Mouse (Mus musculus): ENCODE data around the gene Spata32. TPM values are rescaled to one million over a fixed set of nuclear protein-coding genes. Genes with fewer than 3 reads are reported as not detected.

Gene Spata32
- total RNA-seq, 2 experiments from 2014 or later, result 1.0 to 1.2 TPM

DNA sequence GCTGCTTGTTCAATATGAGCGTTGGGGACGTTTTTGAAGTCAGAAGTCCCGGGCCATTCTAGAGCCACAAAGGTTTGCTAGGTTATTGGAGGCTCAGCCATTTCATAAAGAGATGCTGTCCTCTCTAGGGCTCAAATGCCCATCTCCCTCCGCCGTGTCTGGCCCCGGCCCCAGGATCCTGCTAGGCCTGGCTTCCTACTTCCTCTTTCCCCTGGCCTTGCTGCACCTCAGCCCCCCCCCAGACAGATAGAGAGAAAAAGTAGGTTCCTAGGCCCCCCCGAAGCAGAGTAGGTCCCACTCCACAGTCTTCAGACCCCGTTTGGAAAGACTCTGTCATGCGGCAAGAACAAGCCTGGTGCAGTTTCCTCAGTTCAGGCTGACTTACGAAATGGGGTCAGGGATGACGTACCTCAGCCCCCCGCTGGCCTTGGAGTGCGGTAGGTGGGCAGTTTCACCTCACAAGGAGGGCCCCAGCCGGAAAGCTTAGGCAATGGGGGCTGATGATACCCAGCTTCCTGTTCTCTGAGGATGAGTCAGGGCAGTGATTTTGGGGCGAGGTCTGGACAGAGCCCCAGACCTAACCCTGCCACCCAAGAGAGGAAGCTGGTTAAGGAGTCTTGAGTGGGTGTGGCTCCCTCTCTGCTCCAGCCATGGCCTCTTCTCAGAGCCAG lies 40.3 kb downstream of the Spata32 start:
- intact Hi-C loops (cut with DNase I), result no loop called here
- DNase-seq (ENCODE audit: low spot score in 2 of 2), result peak in 1 of 2 experiments; percentile 4

DNA sequence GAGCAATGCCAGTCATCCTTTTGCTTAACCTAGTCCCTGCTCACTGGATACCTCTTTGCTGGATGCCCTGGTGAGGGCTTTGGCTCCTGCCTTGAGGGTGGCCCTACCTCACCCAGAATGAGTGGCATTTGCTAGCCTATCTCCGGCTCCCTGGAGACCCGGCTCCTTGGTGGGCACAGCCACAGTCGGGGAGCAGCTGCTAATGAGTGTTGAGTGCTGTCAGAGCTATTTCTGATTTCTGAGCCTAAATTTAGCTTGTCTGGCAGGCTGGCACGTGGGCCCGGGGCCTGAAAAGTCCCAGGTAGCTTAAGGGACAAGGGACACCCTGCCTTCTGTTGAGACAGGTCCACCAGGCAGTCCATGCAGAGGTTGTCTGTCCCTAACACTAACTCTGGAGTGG lies 41.0 kb downstream of the Spata32 start:
- intact Hi-C loops (cut with DNase I), result no loop called here
- peak in 1 of 2 experiments; percentile 11 for DNase-seq (ENCODE audit: low spot score in 2 of 2)

DNA sequence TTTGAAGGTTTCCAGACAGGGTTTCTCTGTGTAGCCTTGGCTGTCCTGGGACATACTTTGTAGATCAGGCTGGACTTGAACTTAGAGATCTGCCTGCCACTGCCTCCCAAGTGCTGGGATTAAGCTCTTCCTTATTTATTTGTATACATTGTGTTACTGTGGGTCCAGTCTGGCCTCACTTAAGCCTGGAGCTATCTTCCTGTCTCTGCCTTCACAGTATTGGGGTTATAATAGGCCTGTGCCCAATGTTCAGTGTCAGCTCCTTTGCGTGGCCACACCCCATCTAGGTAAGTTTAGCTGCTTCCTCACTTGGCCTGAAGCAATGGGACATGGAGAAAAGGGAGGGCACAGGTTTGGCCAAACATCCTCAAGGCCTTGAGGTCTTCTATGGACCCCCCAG lies 41.7 kb downstream of the Spata32 start:
- intact Hi-C loops (cut with DNase I), result no loop called here
- DNase-seq (ENCODE audit: low spot score in 2 of 2), result no peak

DNA sequence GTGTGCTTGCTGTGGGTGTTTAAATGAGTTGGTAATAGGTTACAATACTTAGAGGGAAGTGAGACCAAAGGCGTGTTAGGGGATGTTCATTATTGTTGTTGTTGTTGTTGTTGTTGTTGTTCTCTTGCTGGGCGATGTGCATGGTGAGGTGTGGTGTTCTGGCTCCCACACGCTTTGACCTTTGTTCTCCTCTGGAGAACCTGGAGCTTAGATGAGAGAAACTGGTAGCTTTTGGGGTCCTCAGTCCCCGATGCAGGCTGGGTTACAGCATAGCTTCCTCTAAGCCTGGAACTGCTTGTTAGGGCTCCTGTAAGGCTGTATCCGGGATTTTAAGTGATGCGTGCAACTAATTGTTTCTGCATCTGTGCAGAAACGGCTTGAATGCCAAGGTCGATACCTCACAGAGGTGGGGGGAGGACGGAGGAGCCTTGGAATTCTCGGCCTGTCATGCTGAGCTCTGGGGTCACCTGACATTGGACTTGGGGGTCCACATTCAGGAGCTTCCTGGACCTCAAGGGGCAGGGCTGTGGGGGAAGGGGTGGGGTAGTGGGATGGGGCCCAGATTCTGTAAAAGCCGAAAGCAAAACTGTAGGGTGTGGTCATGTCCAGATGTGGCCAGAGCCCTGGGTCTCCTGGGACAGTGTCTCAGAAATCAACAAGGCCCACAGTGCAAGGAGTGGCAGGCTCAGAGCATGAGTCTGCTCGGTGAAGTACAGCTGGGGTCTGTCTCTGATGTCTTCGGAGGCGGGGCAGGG lies 42.4 kb downstream of the Spata32 start:
- intact Hi-C loops (cut with DNase I), result no loop called here
- no peak for DNase-seq (ENCODE audit: low spot score in 2 of 2)

DNA sequence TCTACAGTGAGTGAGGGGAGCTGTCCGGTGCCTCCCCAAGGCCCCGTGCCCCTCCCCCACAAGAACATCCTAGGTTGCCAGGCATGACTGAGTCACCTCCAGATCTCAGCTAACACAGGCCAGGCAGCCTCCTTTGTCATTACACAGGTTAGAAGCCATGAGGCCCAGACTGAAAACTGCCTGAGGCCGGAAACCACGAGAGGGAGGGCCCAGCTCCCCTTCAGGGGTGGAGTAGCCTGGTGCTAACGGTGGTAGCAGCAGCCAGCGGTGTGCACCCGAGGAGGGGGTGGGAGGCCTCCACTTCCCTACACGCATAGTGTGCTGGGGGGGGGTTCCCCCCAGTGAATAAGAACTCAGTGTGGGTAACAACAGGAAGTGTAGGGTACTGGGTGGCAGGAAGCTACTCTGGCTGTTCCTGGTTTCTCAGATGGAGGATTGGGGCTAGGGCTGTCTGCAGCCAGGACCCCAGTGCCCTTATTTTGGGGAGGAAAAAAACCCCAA lies 43.3 kb downstream of the Spata32 start:
- intact Hi-C loops (cut with DNase I), result no loop called here
- peak in 1 of 2 experiments; percentile 15 for DNase-seq (ENCODE audit: low spot score in 2 of 2)

DNA sequence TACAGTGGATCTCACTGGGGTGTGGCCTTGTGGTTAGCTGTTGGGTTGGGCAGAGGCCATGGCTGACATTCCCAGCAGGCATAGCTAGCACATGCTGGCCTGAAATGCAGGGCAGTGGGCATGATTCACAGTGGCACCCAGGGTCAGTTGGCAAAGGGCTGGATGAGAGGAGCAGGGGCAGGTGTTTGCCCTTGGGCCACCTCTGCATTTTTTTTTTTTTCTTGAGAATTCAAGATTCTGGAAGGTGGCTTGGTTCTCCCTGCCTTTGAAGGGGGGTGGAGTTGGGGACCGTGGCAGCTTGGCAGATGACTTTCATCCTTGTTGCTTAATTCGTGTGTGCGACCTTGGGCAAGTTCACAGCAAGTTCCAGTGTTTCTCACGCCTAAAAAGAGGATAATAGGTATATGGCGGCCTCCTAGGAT lies 43.8 kb downstream of the Spata32 start:
- intact Hi-C loops (cut with DNase I), result no loop called here
- DNase-seq (ENCODE audit: low spot score in 2 of 2), result no peak

DNA sequence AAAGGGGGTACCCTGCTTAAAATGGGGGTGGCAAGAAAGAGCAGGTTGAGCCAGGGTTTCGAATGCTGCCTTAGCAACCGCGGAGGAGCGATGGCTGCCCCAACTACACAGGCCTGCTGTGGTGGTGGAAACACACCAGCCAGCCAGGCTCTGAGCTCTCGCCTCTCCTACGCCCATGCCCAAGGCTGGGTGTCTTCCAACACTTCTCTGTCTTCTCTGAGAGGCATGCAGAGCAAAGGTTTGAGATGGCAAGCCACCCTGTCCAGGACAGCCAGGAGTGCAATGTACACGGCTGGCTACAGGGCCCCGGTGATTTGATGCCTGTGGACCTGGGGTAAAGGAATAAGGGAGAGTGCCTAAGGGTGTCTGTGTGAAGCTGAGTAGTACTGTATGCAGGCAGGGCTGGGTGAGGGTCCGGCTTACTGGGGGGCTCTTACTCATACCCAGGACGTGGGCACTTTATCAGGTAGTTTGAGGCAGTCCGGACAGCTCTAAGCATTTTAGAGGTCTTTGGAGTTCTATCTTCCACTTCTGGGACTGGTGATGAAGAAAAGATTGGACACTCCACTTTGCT lies 44.4 kb downstream of the Spata32 start:
- peak in 1 of 2 experiments; percentile 17 for DNase-seq (ENCODE audit: low spot score in 2 of 2)
- intact Hi-C loops (cut with DNase I), result no loop called here

DNA sequence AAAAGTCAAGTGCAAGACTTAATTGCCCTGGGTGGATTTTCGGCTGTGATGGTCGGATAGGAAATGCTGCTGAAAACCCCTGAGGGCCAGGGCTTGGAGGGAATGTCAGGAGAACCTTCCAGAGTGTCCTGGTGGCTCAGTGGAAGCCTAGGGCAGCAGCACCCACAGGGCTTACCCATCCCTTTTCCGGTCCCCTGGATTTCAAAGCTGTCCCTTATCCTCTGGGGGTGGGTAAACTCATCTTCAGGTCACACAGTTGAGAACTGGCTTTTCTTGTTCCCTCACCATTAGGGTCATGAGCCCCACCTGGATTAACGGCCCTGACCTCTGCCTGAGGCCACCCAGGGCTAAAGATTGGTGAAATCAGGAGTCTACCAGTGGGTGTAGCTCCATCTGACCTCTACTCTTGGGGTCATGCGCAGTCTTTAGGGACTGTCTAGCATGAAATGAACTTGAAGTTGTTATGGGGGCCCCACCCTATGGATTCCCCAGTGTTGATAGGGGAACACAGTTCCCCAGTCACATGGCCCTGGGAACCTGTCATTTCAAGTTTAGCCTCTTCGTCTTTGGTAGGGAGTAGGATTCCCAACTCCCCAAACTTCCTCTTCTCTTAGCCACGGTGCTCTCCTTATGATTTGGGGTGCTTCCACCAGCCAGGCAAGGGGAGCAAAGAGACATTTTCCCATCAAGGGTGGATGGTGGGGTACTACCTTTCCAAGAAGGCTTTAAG lies 45.0 kb downstream of the Spata32 start:
- intact Hi-C loops (cut with DNase I), result no loop called here
- DNase-seq (ENCODE audit: low spot score in 2 of 2), result no peak

DNA sequence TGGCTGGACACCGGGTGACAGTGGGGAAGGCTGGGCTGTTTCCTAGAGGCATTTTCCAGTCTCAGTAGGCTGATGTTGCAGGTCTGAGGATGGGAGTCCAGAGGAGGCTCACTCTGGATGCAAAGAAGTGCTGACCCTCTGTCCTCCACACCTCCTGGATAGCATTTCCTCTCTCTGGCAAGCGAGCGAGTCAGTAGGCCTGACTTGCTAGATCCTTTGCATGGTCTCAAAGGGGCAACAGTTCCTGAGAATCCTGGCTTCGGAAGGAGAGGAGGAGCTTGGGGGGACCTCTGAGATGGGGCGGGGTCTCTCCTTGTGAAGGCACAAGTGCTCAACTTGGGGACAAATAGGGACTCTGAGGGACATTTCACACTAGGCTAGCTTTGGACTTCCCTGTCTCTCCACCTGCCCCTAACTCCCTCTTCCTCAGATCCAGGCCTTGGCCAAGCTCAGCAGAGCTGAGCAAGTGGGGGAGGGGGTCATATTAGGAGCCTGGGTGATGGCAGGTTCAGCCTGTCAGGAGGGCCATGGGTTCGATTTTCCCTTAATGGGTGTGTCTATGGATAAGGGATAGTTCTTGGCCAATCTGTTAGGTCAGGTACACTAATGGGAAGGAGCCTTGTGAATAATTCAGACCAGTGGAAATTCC lies 45.7 kb downstream of the Spata32 start:
- intact Hi-C loops (cut with DNase I), result no loop called here
- DNase-seq (ENCODE audit: low spot score in 2 of 2), result no peak

DNA sequence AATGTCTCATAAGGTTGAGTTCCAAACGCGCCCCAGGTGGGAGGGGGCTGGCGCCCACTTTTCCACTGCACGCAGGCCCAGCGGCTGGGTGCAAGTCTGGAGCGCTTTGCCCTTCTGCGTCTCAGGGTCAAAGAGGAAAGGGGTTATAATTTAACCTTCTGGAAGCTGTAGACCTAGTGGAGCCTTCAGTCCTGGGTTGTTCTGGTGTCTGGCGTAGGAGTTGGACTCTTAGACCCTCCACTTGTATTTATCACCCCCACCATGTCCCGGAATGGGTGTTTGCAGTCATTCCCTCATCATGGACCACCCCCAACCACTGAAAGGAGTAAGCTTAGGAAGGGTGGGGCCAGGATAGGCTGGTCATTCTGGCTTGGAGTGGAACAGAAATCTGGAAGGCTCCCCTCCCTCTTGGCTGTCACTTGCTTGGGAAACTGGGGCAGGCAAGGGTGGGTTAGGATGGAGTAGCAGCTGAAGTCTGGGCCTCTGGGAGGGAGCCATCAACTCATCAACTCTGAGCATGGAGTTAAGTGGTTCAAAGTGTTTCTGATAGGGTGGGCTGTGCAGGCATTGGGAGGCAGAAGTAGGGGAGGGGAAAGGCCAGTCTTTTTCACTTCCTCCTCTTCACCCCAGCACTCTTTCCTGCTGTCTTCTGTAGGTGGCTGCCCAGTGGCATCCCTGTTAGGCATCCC lies 46.4 kb downstream of the Spata32 start:
- intact Hi-C loops (cut with DNase I), result no loop called here
- peak in 1 of 2 experiments; percentile 11 for DNase-seq (ENCODE audit: low spot score in 2 of 2)

DNA sequence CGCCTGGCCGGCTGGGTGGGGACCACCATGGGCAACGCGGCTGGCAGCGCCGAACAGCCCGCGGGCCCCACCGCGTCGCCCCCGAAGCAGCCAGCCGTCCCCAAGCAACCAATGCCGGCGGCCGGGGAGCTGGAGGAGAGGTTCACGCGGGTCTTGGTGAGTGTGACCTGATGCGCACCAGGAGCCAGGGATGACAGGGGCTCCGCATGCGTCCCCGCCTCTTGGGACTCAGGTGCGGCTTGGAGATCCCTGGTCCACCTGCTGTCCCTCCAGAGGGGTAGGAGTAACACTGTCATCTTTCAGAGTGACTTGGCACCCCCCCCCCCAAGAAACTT lies 47.0 kb downstream of the Spata32 start:
- no peak for DNase-seq (ENCODE audit: low spot score in 2 of 2)
- intact Hi-C loops (cut with DNase I), result no loop called here

DNA sequence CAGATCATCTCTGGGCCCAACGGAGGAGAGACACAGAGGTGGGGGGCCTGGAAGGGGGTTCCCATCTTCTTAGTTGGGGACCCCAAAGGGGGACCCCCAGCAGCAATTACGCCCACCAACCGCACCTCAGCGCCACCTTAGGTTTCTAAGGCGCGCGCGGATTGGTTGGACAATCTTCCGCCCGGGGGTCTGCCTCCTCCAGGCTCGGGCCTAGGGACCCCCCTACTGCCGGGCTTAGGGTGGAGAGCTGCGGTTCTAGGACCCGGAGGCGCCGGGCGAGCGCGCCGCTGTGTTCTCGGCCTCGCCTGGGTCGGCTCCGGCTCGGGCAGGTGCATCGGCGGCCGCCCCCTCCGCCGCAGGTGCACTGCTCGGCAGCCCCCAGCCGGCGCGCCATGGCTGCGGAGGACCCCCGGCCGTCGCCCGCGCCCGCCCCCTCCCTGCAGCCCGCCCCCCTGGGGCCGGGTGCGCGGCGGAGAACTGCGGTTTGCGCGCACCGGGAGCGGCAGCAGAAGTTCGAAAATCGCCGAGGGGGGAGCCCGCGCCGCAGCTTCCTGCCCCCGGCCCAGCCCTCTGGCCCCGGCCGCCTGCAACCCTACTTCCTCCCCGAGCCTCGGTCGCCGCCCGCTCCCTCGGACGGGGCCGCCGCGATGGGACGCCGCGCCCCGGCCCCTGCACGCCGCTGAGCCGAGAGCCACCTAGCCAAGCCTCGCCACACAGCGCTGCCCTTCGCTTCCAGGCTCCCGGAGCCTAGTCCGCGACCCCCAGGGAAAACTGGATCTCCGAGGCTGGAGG lies 47.5 kb downstream of the Spata32 start, which contains the start of gene Fmnl1:
TSS of gene Fmnl1 (plus strand) at position 614 of the 792 bp plus-strand sequence.
- intact Hi-C loops (cut with DNase I), result no loop called here
- peak in 1 of 2 experiments; percentile 44 for DNase-seq (ENCODE audit: low spot score in 2 of 2)

DNA sequence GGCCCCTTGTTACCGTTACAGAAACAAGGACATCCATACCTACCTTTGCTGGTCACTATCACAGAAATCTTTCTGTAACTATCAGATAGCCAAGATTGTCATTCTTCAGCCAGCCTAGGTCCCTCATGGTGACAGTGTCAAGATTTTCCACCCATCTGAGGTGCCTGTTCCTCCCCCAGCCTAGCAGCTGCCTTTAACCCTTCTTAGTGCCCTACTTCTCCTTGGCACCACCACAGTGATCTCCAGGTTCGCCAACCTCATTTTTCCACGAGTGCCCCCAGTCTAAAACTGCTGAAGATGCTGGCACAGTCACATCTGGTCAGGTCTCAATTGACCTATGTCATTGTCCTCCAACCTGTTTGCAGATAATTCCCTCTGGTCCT lies 48.1 kb downstream of the Spata32 start:
- intact Hi-C loops (cut with DNase I), result no loop called here
- no peak for DNase-seq (ENCODE audit: low spot score in 2 of 2)

DNA sequence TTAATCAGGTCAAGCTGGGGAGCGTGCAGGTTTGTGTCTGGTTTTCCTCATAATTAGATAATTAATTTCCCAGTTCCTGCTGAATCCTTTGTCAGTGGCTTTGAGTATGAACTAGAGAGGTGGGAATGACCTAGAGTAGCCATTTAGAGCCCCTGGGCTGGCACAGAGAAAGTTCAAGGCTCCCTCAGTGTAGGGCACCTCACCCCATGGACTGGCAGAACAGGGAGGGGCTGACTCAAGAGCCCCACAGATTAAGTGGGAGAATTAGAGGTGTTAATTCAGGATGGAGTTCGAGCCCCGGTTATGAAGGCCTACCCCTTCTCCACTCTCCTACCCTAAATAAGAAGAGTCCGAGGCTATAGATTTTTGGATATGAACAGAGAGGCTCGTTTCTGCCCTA lies 48.6 kb downstream of the Spata32 start:
- intact Hi-C loops (cut with DNase I), result no loop called here
- DNase-seq (ENCODE audit: low spot score in 2 of 2), result no peak

DNA sequence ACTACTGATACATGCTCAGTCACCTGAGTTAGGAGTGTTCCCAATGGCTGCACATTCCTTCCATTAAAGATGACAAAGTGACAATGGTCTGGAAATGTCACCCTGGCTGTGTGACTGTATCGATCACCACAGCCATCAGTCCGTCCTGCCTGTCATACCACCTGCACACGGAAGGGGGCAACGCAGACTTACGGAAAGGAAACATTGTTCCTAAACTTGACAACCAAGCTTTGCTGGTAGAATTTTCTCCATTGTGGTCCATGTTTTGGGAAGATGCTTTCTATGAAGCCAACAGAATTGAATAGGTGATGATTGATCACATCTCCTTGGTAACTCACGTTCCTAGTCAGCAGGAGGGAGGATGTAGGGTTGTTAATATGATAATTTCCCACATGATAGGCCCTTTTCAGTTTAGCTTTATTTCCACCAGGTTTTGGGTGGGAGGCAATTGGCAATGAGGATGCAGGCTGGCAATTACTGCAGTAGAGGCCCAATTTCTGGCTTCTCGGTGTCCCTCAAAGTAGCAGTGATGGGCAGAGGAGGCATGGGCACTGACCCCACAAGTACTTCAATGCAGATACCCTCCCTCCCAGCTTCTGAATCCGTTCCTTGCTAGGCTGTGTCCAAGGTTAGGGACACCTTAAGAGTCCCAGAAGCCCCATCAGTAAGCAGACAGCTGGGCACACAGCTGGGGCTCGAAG lies 49.4 kb downstream of the Spata32 start:
- DNase-seq (ENCODE audit: low spot score in 2 of 2), result peak; percentile 80
- intact Hi-C loops (cut with DNase I), result loop anchor here (1.0 kb wide), 1 partner anchor 156 kb away; no protein-coding TSS in a partner anchor

DNA sequence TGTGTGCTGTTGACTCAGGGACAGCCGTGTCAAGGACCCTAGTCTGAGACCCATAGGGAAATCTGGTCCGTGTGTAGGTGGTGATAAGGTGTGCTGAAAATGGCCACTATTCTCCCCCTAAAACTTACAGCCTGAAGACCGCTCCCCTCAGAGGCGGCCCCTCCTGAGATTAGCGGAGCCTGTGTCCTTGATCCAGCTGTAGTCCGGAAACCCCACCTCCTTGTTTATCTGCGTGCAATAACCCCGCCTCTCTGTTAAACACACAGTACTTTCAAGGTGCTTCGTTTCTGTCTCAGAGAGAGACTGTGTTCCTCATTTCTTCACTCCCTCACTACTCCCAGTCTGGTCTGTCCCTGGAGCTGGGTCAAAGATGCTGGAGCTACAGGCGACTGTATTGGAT lies 53.8 kb downstream of the Spata32 start:
- DNase-seq (ENCODE audit: low spot score in 2 of 2), result no peak
- intact Hi-C loops (cut with DNase I), result no loop called here

DNA sequence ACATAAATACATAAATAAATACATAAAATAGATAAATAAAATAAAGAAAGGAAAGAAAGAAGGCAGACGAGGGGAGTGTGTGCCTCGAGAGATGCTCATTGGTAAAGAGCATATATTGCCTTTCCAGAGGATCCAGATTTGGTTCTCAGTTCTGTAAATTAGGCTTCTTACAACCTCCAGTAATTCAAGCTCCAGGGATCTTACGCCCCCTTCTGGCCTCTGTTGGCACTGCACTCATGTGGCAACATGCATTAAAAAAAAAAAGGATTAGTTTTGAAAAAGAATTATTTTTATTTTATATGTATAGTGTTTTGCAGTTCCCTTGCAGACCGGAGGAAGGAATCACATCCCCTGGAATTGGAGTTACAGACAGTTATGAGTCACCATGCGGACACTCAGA lies 56.1 kb downstream of the Spata32 start:
- DNase-seq (ENCODE audit: low spot score in 2 of 2), result no peak
- intact Hi-C loops (cut with DNase I), result no loop called here

DNA sequence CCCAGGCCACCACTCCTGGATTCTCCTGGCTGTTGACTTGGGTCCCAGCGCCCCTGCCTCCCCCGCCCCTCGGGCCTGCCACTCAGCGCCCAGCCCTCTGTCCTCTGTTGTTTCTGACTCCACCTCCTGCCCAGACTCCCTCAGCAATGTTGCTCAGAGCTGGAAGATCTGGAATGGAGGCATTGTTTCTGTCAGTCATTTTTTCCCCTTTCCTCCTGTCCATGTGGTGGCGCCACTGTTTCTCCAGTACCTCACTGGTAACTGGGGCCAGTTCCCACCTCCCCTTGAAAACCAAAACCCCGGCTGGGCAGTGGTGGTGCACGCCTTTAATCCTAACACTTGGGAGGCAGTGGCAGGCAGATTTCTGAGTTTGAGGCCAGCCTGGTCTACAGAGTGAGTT lies 56.8 kb downstream of the Spata32 start:
- intact Hi-C loops (cut with DNase I), result no loop called here
- DNase-seq (ENCODE audit: low spot score in 2 of 2), result no peak
